Mouse (Mus musculus) heart, postnatal 36 days (tissue): ENCODE data around the gene Gcnt7. TPM values are rescaled to one million over a fixed set of nuclear protein-coding genes. Genes with fewer than 3 reads are reported as not detected.

ENCODE experiments used
- DNase-seq, 2 experiments: peaks; one replicate each; pipeline ENCODE4 v3.0.0; 2021 to 2022
- intact Hi-C: fragments of 180-260 bp; cut with DNase I; formaldehyde crosslinking; loops from one replicate; pipeline ENCODE4 v1.15.1; 2025
- total RNA-seq, 2 experiments: library from RNA; stranded (reverse); gene quantifications; 2 replicates each; pipeline ENCODE4 v1.2.3; 2021

The Gcnt7 gene
- total RNA-seq, 2 experiments from 2014 or later: not detected

DNA sequence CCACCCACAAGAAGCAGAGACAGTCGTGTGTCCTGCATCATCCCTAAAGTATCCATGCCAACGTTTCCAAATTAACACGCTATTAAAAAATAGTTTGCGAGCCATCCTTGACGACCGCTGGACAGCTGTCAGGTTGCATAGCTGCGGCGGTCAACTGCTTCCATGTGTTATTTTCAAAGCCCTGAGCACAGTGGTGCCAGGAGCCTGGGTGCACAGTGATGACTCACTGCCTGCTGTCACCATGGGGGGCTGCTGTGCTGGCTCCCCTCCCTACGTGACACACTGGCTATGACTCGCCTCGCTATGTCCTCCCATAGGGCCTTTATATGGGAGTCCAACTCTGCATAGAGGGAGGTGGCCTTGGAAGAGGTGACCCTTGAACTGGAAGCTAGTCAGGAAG, 47.3 kb downstream of the Gcnt7 start:
- intact Hi-C loops: no loop called here
- no peak for DNase-seq

DNA sequence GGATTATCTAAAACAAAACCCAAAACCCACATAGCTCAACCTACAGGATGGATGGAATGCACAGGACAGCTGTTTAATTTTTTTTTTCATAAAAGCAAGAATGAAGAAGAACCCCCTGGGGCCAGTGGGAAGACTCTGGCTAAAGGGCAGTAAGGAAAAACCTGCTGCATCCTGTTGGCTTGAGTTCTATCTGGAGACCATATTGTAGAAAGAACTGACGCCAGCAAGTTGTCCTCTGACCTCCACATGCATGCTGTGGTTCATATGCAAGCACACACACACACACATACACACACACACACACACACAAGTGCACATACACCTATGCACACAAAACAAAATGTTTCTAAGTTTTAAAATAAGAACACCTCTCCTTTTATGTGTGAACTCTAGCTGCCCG, 47.7 kb downstream of the Gcnt7 start:
- DNase-seq: no peak
- intact Hi-C loops: no loop called here

DNA sequence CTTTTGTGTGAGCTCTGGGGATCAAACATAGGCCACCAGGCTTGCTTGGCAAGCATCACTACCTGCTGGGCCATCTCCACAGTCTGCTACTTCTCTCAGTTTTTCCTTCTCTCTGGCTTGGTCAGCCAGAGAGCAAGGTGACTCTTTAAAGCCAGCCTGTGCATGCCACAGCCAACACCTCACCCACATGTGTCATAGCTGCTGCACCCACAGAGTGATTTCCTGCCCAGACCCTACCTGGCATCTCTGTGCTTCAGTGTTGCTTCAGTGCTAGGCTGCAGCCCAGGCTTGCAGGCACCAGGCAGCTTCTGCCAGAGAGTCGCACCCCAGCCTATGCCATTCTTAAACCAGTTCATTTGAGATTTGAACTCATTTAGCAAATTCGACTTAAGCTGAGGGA, 50.9 kb downstream of the Gcnt7 start:
- no peak for DNase-seq
- intact Hi-C loops: no loop called here

DNA sequence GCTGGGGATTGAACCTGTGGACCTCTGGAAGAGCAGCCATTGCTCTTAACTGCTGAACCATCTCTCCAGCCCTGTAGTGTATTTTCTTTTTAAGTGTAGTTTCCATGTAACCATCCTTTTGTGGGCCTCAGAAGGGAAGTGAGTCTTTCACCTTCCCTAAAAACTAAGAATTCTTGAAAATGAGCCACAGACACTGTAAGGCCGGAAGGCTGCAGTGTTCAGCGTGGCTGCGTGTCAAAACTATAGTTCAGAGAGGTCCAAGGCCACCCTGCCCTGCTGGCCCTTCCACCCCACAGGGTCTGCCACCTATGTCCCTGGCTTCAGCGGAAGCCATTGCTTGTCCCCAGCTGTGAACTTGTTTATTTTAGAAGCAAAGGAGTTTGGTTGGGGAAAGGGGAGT, 52.2 kb downstream of the Gcnt7 start:
- intact Hi-C loops: no loop called here
- DNase-seq: no peak

DNA sequence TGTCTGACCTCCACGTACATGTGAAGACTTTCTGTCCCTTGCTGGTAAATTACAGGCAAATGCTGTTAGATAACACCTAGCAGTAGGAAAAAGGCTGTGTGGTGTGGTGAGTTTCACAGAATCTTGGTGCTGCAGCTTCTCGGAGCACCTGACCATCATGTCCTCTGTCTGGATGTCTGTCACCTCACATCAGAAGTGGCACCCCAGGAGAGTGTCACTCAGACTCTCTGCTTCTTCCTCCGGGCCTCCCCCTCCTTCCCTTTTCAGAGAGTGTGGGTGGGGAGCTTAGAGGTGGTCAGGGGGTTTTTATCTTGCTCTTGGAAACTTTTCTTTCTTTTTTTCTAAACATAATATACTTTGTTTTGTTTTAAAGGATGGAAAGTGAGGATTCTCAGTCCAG, 53.4 kb downstream of the Gcnt7 start:
- intact Hi-C loops: no loop called here
- DNase-seq: no peak

DNA sequence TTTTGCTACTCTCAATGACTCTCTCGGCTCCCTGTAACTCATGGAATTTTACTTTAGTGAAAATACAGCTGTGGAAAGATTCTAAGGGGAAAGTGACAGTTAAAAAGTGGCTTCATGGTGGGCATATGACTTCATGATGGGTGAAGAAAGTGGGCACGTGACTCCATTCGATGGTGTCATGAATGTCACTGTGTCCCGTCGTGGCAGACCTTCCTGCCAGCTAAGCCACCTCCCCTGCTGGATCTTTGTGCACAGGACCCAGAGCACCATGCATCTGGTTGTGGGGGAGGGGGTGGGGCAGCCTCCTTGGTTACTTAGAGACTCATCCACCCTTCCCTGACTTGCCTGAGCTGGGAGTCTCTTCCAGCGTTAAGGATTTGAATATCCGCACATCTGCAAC, 54.2 kb downstream of the Gcnt7 start:
- DNase-seq: no peak
- intact Hi-C loops: no loop called here

DNA sequence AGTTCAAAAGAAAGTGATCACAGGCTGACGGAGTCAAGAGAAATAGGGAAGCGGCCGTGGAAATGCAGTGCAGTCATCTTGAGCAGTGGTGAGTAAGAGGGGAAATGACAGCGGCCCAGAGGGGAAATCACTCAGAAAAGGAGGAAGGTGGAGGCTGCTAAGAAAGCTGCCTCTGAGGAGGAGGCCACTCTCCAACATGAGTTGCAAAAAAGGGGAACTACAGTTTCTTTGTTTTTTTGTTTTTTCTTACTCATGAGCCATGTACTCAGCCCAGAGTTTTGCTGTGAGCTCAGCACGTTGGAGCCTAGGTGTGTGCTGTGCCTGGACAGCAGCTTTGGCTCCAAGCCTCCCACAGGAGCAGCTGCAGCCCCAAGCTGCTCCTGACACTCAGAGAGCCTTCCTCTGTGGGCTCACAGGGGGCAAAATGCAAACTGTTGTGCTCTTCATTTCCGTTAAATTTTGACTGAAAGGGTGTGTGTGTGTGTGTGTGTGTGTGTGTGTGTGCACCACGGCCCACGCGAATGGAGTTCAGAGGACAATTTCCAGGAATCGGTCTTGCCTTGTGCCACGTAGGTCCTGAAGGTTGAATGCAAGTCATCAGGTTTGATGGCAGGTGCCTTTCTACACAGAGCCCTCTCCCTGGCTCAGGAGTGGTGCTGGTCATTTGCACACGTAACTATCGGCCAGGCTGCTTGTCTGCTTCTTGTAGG, 57.1 kb downstream of the Gcnt7 start:
- intact Hi-C loops: no loop called here
- no peak for DNase-seq

Other genes with a start within 250 kb of the Gcnt7 start
- gene Mc3r, start 210.1 kb downstream of the Gcnt7 start, total RNA-seq: not detected
- 1 to 10 TPM; 6.8 to 7.1 TPM for gene Fam210b, start 113.0 kb downstream of the Gcnt7 start, total RNA-seq
- gene Aurka, start 88.1 kb downstream of the Gcnt7 start, total RNA-seq: 1 to 10 TPM in 1 of 2 experiments, under 1 TPM in 1; 0.95 to 1.1 TPM
- gene Cstf1, start 87.9 kb downstream of the Gcnt7 start, total RNA-seq: 10 to 100 TPM; 18.2 to 19.6 TPM
- gene Cass4, start 64.8 kb downstream of the Gcnt7 start, total RNA-seq: under 1 TPM; 0.36 to 0.46 TPM
- 10 to 100 TPM; 31.9 to 34.3 TPM for gene Rtf2, start 18.0 kb downstream of the Gcnt7 start, total RNA-seq
- gene Fam209, start 13.9 kb upstream of the Gcnt7 start, total RNA-seq: not detected
- not detected for gene Tfap2c, start 91.0 kb upstream of the Gcnt7 start, total RNA-seq